Mouse (Mus musculus): Measurements from ENCODE around the gene Rpl37. TPM values are rescaled to one million over a fixed set of nuclear protein-coding genes. Genes with fewer than 3 reads are reported as not detected.
A peak's percentile ranks its signal among the peaks of the same experiment; 100 is the strongest.

Rpl37 gene
- polyA plus RNA-seq, 1 experiment, result 999 TPM

GRCm38 (mm10) chr15:5142047-5142446 is 25.6 kb downstream of the Rpl37 start:
- TF ChIP-seq CTCF (IDR thresholded peaks at IDR 0.05; ENCODE audit: borderline replicate concordance, extremely low read depth, insufficient read depth, insufficient read length) (no peak), POLR2A (IDR thresholded peaks at IDR 0.05; ENCODE audit: borderline replicate concordance, extremely low read depth, insufficient read depth, insufficient read length, poor library complexity, severe bottlenecking) (no peak)
- DNase-seq (ENCODE audit: low read depth), result no peak

DNA sequence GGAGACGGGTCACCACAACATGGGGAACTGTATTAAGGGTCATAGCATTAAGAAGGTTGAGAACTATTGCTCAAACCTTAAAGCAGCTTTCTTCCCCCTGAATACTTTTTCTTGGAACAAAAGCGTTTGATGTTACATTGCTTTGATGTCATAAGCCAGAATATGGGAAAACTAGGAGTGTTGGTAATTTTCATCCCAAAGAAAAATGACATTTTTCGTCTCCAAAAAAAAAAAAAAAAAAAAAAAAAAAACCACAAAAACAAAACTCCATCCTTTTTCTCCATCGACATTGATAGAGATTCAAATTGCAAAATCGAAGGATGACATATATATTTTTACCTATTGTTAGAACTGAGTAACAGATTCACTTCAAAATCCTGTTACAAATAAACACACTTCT is 26.3 kb downstream of the Rpl37 start:
- no peak for DNase-seq (ENCODE audit: low read depth)
- no peak for TF ChIP-seq POLR2A (IDR thresholded peaks at IDR 0.05; ENCODE audit: borderline replicate concordance, extremely low read depth, insufficient read depth, insufficient read length, poor library complexity, severe bottlenecking)
- no peak for TF ChIP-seq CTCF (IDR thresholded peaks at IDR 0.05; ENCODE audit: borderline replicate concordance, extremely low read depth, insufficient read depth, insufficient read length)

DNA sequence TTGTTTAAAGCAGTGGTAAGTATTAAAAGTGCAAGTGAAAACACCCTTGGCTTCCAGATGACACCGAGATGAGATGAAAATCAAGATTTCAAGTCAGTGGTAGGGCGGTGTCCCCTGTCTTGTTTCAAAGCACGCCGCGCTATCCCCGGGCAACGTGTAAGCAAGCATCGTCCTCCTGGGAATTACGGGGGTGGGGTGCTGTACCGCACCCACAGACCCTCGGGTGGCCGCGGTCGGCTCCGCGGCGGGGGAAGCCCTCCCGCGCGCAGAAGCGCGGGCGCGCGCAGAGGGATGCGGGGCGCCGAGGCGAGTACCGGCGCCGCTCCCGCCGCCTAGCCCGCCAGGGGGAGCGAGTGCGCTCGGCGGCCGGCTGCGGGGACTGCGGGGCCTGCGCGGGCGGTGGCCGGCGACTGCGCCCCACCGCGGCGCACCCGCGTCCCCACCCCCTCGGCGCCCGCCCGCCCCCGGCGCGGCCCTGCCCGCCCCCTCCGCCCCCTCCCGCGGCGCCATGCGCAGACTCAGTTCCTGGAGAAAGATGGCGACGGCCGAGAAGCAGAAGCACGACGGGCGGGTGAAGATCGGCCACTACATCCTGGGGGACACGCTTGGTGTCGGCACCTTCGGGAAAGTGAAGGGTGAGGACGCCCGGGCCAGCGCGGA is 27.0 kb downstream of the Rpl37 start, which contains the start of gene Prkaa1:
Prkaa1 (plus strand) TSS at position 501 of the 660 bp plus-strand sequence.
- TF ChIP-seq POLR2A (IDR thresholded peaks at IDR 0.05; ENCODE audit: borderline replicate concordance, extremely low read depth, insufficient read depth, insufficient read length, poor library complexity, severe bottlenecking) (peak; percentile 31; the same call in 1 of the 2 replicates), CTCF (IDR thresholded peaks at IDR 0.05; ENCODE audit: borderline replicate concordance, extremely low read depth, insufficient read depth, insufficient read length) (peak; percentile 46; the same call in 1 of the 2 replicates)
- peak; percentile 90 for DNase-seq (ENCODE audit: low read depth)

GRCm38 (mm10) chr15:5144021-5144778 is 27.8 kb downstream of the Rpl37 start:
- TF ChIP-seq POLR2A (IDR thresholded peaks at IDR 0.05; ENCODE audit: borderline replicate concordance, extremely low read depth, insufficient read depth, insufficient read length, poor library complexity, severe bottlenecking) (no peak), CTCF (IDR thresholded peaks at IDR 0.05; ENCODE audit: borderline replicate concordance, extremely low read depth, insufficient read depth, insufficient read length) (peak; percentile 34; the same call in 1 of the 2 replicates)

DNA sequence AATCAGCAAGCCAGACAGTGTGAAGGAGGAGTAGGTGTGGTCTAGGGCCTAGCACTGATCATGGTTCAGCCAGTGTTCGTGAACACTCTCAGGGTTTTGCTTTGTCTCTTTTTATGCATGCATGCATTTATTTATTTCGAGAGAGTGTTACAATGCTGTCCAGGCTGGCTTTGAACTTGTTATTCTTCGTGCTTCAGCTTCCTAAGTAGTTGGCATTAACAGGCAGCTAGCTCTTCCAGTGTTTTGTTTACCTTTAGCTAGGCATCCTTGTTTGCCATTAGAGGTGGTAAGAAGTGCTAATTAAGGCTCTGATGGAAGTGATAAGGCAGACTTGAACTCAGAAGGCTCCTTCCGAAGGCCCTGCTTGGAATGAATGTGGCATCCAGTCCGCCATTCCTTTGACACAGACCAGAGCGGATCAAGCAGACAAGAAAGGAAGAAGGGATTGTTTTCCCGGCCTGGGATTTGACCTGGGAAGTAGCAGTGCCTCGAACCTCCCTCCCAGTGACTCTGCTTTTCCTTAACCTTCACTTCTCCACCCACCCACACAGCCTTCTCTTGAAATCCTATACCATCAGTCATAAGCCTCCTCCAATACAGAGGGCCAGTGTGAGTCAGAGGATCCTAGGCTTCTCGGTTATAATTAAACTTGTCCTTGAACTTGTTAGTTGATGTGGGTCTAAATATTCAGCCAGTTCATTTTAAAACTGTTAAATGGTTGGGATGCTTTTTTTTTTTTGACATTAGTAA is 28.9 kb downstream of the Rpl37 start:
- TF ChIP-seq POLR2A (IDR thresholded peaks at IDR 0.05; ENCODE audit: borderline replicate concordance, extremely low read depth, insufficient read depth, insufficient read length, poor library complexity, severe bottlenecking) (no peak), CTCF (IDR thresholded peaks at IDR 0.05; ENCODE audit: borderline replicate concordance, extremely low read depth, insufficient read depth, insufficient read length) (no peak)
- DNase-seq (ENCODE audit: low read depth), result no peak

More at GRCm38 (mm10) chr15:5144021-5144778, 27.8 kb downstream of the Rpl37 start:
- peak; percentile 86 for DNase-seq (ENCODE audit: low read depth)

DNA sequence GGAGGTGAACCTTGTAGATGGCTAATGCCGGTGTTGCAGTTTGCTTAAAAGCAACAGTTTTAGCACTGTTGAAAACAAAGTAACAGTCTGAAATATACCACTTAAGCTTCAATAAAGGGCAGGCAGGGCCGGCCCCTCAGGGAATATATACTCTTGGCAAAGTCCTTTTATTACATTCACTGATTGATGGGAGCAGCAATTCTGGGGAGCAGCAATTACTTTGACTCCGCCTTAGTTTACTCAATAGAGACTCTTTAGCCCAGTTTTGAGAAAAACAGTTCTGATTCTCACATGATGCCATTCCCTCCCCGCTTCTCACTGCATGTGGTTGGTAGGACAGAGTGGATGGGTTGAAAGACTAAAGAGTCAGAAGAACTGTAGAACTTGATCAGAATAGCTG is 32.7 kb downstream of the Rpl37 start:
- peak; percentile 15 for DNase-seq (ENCODE audit: low read depth)
- TF ChIP-seq POLR2A (IDR thresholded peaks at IDR 0.05; ENCODE audit: borderline replicate concordance, extremely low read depth, insufficient read depth, insufficient read length, poor library complexity, severe bottlenecking) (no peak), CTCF (IDR thresholded peaks at IDR 0.05; ENCODE audit: borderline replicate concordance, extremely low read depth, insufficient read depth, insufficient read length) (no peak)

DNA sequence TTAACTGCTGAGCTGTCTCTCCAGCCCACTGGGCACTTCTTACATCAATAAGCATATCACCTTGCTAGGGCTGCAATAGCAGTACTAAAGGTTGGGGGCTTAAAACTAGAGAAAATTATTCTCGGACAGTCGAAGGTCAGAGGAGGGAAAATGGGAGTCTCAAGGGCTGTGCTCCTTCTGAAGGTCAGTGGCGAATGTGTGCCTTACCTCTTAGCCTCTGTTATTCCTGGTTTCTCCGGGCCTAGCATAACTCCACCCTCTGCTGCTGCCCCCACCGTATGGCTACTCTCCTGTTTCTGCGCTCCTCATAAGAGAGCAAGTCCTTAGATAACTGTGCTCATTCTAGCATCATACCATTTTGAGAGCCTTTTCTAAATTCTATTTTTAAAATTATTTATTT is 35.7 kb downstream of the Rpl37 start:
- DNase-seq (ENCODE audit: low read depth), result no peak
- TF ChIP-seq POLR2A (IDR thresholded peaks at IDR 0.05; ENCODE audit: borderline replicate concordance, extremely low read depth, insufficient read depth, insufficient read length, poor library complexity, severe bottlenecking) (no peak), CTCF (IDR thresholded peaks at IDR 0.05; ENCODE audit: borderline replicate concordance, extremely low read depth, insufficient read depth, insufficient read length) (no peak)

GRCm38 (mm10) chr15:5154621-5155020 is 38.2 kb downstream of the Rpl37 start:
- no peak for DNase-seq (ENCODE audit: low read depth)
- TF ChIP-seq POLR2A (IDR thresholded peaks at IDR 0.05; ENCODE audit: borderline replicate concordance, extremely low read depth, insufficient read depth, insufficient read length, poor library complexity, severe bottlenecking) (no peak), CTCF (IDR thresholded peaks at IDR 0.05; ENCODE audit: borderline replicate concordance, extremely low read depth, insufficient read depth, insufficient read length) (no peak)

DNA sequence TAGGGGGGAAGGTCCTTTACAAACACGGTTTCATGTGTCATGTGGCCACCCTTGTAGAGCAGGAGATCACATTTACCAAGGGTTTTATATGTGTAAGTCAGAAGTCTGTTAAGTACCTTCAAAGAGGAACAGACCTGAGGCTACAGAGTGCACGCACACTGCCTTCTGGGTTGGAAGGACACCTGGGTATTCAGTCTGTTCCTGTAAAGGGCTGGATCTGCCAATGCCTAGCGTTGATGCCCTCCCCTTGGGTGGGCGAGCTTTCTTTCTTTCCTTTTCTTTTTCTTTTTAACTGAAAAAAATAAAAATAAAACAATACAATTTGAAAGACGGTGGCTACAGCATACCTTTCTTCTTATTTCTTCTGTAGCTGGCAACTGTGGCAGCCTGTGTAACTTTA is 38.6 kb downstream of the Rpl37 start:
- no peak for DNase-seq (ENCODE audit: low read depth)
- TF ChIP-seq POLR2A (IDR thresholded peaks at IDR 0.05; ENCODE audit: borderline replicate concordance, extremely low read depth, insufficient read depth, insufficient read length, poor library complexity, severe bottlenecking) (no peak), CTCF (IDR thresholded peaks at IDR 0.05; ENCODE audit: borderline replicate concordance, extremely low read depth, insufficient read depth, insufficient read length) (no peak)

DNA sequence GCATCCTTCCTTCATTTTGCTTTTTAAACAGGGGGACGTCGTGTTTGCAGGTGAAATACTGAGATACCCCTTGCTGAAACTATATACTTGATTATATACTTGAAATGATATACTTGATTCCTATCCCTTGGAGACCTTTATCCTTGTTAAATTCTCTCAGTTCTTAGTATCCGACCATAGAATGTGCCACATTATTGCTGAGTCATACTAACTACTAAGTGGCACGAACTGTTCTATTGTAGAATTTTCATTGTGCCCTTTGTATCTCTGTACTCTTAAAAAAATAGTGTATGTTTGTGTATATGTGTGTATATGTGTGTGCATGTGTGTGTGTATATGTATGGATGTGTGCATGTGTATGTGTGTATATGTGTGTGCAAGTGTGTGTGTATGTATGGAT is 39.9 kb downstream of the Rpl37 start:
- TF ChIP-seq CTCF (IDR thresholded peaks at IDR 0.05; ENCODE audit: borderline replicate concordance, extremely low read depth, insufficient read depth, insufficient read length) (no peak), POLR2A (IDR thresholded peaks at IDR 0.05; ENCODE audit: borderline replicate concordance, extremely low read depth, insufficient read depth, insufficient read length, poor library complexity, severe bottlenecking) (no peak)

DNA sequence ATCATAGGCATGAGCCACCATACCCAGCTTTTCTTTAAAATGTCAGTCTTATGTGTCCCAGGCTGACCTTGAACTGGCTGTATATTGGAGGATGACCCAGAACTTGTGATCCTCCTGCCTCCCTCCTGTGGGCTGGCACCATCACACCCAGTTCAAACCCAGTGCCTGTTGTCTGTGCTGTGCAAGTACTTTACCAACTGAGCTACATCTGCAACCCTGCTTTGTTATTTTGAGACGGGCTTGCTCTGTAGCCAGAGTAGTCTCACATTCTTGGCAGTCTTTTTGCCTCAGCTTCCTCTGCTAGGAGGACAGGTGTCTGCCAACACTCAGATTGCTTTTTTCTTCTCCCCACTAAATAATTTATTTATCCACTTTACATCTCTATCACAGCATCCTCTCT is 40.9 kb downstream of the Rpl37 start:
- no peak for DNase-seq (ENCODE audit: low read depth)
- TF ChIP-seq POLR2A (IDR thresholded peaks at IDR 0.05; ENCODE audit: borderline replicate concordance, extremely low read depth, insufficient read depth, insufficient read length, poor library complexity, severe bottlenecking) (no peak), CTCF (IDR thresholded peaks at IDR 0.05; ENCODE audit: borderline replicate concordance, extremely low read depth, insufficient read depth, insufficient read length) (no peak)

More for the DNA sequence above, 39.9 kb downstream of the Rpl37 start:
- DNase-seq (ENCODE audit: low read depth), result no peak

All from brain, embryonic 14.5 days (tissue).